Mouse (Mus musculus) embryo, embryonic 11 days (tissue): ENCODE measurements at regions not wholly inside any gene's neighbourhood (a gene's known extent, or its start where the extent isn't known, plus 50 kb on each side); places are given as distances from the start of the nearest gene placed in this dataset.
A peak's percentile ranks its signal among the peaks of the same experiment; 100 is the strongest.

Experiments
- DNase-seq: peaks from one replicate; pipeline ENCODE4 v3.0.0-alpha.2; 2015

DNA sequence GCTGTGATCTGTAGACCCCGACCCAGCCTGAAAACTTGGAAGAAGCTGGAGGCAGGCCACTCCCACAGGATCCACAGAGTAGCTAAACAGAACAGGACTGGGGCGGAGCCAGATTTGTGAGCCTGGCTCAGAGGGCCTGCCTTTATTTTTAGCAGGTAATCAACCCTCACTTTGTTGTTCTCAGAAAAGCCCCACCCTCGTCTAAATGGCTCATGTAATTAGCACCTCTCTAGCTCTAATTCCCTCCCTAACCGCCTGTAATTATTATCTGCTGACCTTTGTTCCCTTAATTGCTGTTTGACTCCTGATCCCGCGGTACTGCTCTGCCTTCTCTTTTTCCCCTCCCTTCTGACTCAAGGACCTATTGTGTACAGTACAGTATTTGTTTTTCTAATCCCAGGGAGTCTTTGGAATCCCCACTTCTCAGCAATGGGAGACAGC lies 95.6 kb upstream of the Bdnf start:
- peak; percentile 57 for DNase-seq

DNA sequence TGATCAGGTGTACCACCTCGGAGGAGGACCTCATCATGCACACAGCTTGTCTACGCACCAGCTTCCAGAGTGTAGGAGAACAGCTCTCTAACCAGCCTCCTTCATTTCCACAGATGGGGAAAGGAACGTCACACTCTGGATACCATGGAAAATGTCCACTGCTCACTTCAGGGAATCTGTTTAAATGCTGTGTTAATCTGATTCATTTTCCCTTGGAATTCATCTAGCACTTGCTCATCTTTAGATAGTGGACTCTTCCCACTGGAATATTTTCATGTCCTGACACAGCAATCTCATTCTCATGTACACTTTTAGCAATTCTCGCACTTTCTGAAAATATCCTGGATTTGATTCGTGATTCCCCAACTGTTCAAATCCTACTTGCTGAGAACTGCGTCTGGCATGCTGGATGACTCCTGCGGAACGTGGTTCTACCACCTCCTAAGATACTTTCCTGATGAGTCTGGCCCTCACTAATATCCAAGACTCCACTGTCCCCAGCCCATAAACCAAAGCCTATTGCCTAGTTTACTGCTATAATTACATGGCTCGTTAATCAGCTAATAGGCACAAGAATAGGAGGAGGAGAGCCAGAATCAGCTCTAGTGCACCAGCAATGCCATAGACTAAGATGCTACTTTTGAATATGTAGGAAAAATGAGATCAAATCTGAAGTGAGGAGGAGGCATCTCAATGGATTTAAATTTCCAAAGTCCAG lies 56.0 kb upstream of the Bdnf start:
- no peak for DNase-seq

DNA sequence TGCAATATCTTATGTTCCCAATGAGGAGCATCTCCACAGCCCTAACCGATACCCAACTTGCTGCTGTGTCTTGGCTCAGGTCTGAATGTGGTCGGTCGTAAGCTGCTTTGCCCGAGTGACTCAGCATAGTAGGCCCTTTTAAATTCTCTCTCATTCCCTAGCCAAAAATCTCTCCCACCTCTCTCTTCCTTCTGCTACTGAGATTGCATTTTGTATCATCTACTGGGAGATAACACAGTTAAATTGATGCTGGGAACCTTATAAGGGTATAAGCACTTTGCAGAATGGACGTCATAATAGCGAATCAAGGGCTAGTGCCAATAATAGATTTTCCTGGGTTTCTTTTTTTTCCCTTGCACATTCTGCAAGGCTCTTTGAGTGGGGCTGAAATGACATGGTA lies 54.8 kb upstream of the Bdnf start:
- no peak for DNase-seq

DNA sequence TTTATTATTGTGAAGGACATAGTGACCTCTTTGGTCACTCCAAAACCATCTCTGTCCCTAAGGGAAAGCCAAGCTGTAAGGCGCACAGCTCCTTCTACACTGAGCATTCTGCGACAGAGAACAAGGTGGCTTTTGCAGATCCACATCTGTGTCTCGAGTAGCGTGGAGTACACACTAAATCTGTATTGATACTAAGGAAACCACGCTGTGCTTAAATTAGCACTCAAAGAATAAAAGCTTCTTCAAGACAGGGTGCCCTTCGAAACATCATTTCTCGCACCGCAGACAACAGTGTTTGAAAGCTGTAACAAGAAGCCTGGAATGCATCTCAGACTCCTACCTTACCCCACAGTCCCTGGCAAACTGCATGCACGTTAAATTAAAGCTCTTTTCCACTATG lies 52.9 kb upstream of the Bdnf start:
- DNase-seq, result no peak
